Mouse (Mus musculus) bone marrow macrophage, adult 2 months (primary cell): ENCODE data around the gene Trpm3. TPM values are rescaled to one million over a fixed set of nuclear protein-coding genes. Genes with fewer than 3 reads are reported as not detected.

ENCODE experiments used
- H3K27ac ChIP-seq: 2 replicates; pipeline ENCODE4 v1.5.1; 2012; ENCODE audit warnings: low read depth, low read length; ENCODE audit not compliant: insufficient read depth
- H3K4me1 ChIP-seq: 2 replicates; pipeline ENCODE4 v1.6.1; 2012; ENCODE audit warnings: low read length; ENCODE audit not compliant: control insufficient read depth, insufficient read depth
- H3K4me3 ChIP-seq: 2 replicates; pipeline ENCODE4 v1.5.1; 2012; ENCODE audit warnings: mild to moderate bottlenecking, low read length, moderate library complexity; ENCODE audit not compliant: insufficient read depth
- CTCF ChIP-seq: IDR thresholded peaks from 2 replicates; pipeline ENCODE4 v1.5.1; 2012; ENCODE audit warnings: low read depth, mild to moderate bottlenecking, low read length, moderate library complexity
- POLR2A ChIP-seq: IDR thresholded peaks from 2 replicates; pipeline ENCODE4 v1.6.1; 2012; ENCODE audit warnings: mild to moderate bottlenecking, low read depth, low read length, borderline replicate concordance
- polyA plus RNA-seq: library from polyadenylated mRNA; stranded (reverse); fragments of >200 nt; gene quantifications from 2 replicates; pipeline ENCODE4 v1.2.4, GENCODE M21; 2012; ENCODE audit not compliant: missing spikeins, insufficient read depth, insufficient read length

Trpm3 gene
- polyA plus RNA-seq, 1 experiment: not detected

- no peak overlapping the region for H3K4me3 ChIP-seq
- no peak overlapping the region for H3K27ac ChIP-seq
- H3K4me1 ChIP-seq: no peaks in the 10 kb centered on the region
- TF ChIP-seq CTCF (no peak), POLR2A (no peak)
These were observed 786.4 kb downstream of the Trpm3 start for GRCm38 (mm10) chr19:22925284-22925683.

DNA sequence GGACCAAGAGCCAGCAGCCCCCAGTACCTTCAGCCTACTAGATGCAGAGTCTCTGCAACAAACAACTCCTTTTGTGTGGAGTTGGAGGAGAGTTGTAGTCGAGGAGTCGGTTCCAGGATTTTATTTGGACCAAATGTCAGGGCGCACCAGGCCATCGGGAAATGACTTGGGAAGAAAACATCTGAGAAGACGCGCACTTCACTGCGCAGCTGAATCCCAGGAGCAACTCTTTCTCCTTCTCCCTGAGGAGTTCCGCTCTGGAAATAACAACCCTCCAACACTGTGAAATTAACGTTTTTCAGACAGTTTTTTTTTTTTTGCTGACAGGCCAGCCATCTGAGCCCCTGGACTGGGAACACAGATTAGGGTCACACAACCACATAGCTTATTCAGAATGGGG, 787.9 kb downstream of the Trpm3 start:
- Histone ChIP-seq H3K4me1 (no peaks in the 10 kb centered on the region), H3K27ac (no peak overlapping the region), H3K4me3 (no peak overlapping the region)
- TF ChIP-seq CTCF (no peak), POLR2A (no peak)

- Histone ChIP-seq H3K4me1 (no peaks in the 10 kb centered on the region), H3K4me3 (no peak overlapping the region), H3K27ac (no peak overlapping the region)
- TF ChIP-seq CTCF (no peak), POLR2A (no peak)
These were observed 789.5 kb downstream of the Trpm3 start for GRCm38 (mm10) chr19:22928366-22928765.

DNA sequence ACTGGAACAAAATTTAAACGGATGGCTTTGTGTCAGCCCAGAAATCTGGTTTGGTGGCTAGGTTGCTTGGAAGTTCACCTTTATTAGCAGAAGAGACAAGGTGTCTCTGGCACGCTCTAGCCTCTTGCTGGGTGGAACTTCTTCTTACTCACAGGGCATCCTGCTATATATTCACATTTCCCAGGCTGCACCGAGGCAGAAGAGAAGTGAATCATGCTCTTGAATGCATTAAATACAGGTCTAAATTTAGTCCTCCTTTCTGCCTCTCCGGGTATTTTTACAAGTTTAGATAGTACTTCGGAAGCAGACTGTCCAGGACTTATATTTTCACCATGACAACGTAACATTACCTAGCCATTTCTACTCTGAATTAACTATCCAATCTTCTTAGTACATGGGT, 790.9 kb downstream of the Trpm3 start:
- H3K27ac ChIP-seq: no peak overlapping the region
- no peak overlapping the region for H3K4me3 ChIP-seq
- no peaks in the 10 kb centered on the region for H3K4me1 ChIP-seq
- TF ChIP-seq CTCF: no peak
- TF ChIP-seq POLR2A: no peak

- no peaks in the 10 kb centered on the region for H3K4me1 ChIP-seq
- TF ChIP-seq CTCF (no peak), POLR2A (no peak)
- H3K27ac ChIP-seq: no peak overlapping the region
- H3K4me3 ChIP-seq: no peak overlapping the region
These were observed 791.6 kb downstream of the Trpm3 start for GRCm38 (mm10) chr19:22930368-22930834.

- H3K27ac ChIP-seq: no peak overlapping the region
- no peak overlapping the region for H3K4me3 ChIP-seq
- TF ChIP-seq POLR2A (no peak), CTCF (no peak)
- no peaks in the 10 kb centered on the region for H3K4me1 ChIP-seq
These were observed 792.2 kb downstream of the Trpm3 start for GRCm38 (mm10) chr19:22931006-22931405.

GRCm38 (mm10) chr19:22935067-22935466, 796.2 kb downstream of the Trpm3 start:
- no peak overlapping the region for H3K4me3 ChIP-seq
- no peaks in the 10 kb centered on the region for H3K4me1 ChIP-seq
- TF ChIP-seq CTCF (no peak), POLR2A (no peak)
- no peak overlapping the region for H3K27ac ChIP-seq

GRCm38 (mm10) chr19:22938848-22939724, 800.2 kb downstream of the Trpm3 start:
- no peak overlapping the region for H3K4me3 ChIP-seq
- TF ChIP-seq POLR2A (no peak), CTCF (no peak)
- no peak overlapping the region for H3K27ac ChIP-seq
- no peaks in the 10 kb centered on the region for H3K4me1 ChIP-seq

- TF ChIP-seq POLR2A (no peak), CTCF (no peak)
- no peak overlapping the region for H3K4me3 ChIP-seq
- no peak overlapping the region for H3K27ac ChIP-seq
- no peaks in the 10 kb centered on the region for H3K4me1 ChIP-seq
These were observed 801.0 kb downstream of the Trpm3 start for GRCm38 (mm10) chr19:22939836-22940235.

DNA sequence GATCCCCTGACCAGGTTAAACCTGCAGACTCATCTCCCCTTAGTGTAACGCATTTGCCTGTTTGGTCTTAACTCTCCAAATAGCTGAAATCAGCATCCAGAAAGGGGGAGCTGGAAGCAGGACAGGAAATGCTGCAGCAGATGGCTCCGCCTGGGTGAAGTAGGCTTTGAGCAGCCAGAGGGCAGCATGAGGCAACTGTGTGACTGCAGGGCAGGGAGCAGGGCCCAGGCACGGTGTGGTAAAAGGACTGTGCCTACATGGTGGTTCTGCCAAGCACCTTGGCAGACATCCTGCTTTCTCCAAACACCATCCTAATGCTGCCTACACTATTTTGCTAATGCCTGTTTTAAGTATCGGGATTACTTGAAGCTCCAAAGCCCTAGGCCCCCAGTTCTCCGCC, 801.6 kb downstream of the Trpm3 start:
- H3K4me1 ChIP-seq: no peaks in the 10 kb centered on the region
- H3K27ac ChIP-seq: no peak overlapping the region
- no peak for TF ChIP-seq POLR2A
- TF ChIP-seq CTCF: no peak
- no peak overlapping the region for H3K4me3 ChIP-seq
